Mouse (Mus musculus) embryonic facial prominence, embryonic 12.5 days (tissue): ENCODE results near the gene Plppr3. TPM values are rescaled to one million over a fixed set of nuclear protein-coding genes. Genes with fewer than 3 reads are reported as not detected.

Experiments used
- microRNA-seq: library from miRNA; unstranded; fragments of <30 nt; microRNA quantifications from one replicate; pipeline ENCODE4, GENCODE M21; 2017
- polyA plus RNA-seq: library from polyadenylated mRNA; unstranded; fragments of >200 nt; fragmentation: Nextera tagmentation; extraction: Ambion mirVana; gene quantifications from 2 replicates; pipeline ENCODE4 v1.2.1, GENCODE M21; 2016

Gene Plppr3
- polyA plus RNA-seq, 1 experiment from 2014 or later = 169 TPM

Small RNA genes lying within 50 kb of the gene (microRNA-seq; reads per million reads assigned to microRNA genes)
- gene Mir6910 = 0.54 reads per million

Other genes with a start within 250 kb of the Plppr3 start
- gene Shc2, start 236.7 kb downstream of the Plppr3 start, polyA plus RNA-seq = 26.2 and 27.2 TPM in 2 replicates
- gene Odf3l2, start 228.9 kb downstream of the Plppr3 start, polyA plus RNA-seq = not detected in 2 replicates
- gene Madcam1, start 210.1 kb downstream of the Plppr3 start, polyA plus RNA-seq = 6.7 and 8.4 TPM in 2 replicates
- 66.1 and 68.6 TPM in 2 replicates for gene Tpgs1, start 205.3 kb downstream of the Plppr3 start, polyA plus RNA-seq
- 137 and 146 TPM in 2 replicates for gene Cdc34, start 192.4 kb downstream of the Plppr3 start, polyA plus RNA-seq
- gene Gzmm, start 185.6 kb downstream of the Plppr3 start, polyA plus RNA-seq = 0.55 and 1.5 TPM in 2 replicates
- gene Bsg, start 170.1 kb downstream of the Plppr3 start, polyA plus RNA-seq = 689 and 691 TPM in 2 replicates
- gene Hcn2, start 158.0 kb downstream of the Plppr3 start, polyA plus RNA-seq = 0.06 and 0.08 TPM in 2 replicates
- 49.6 and 54.0 TPM in 2 replicates for gene Polrmt, start 128.1 kb downstream of the Plppr3 start, polyA plus RNA-seq
- gene Fgf22, start 119.6 kb downstream of the Plppr3 start, polyA plus RNA-seq = 0.33 and 0.65 TPM in 2 replicates
- gene Rnf126, start 107.7 kb downstream of the Plppr3 start, polyA plus RNA-seq = 109 and 111 TPM in 2 replicates
- gene Fstl3, start 97.4 kb downstream of the Plppr3 start, polyA plus RNA-seq = 3.5 and 3.7 TPM in 2 replicates
- gene Prss57, start 83.7 kb downstream of the Plppr3 start, polyA plus RNA-seq = 0.06 TPM in 1 of 2 replicates, not detected in the other
- gene Palm, start 81.1 kb downstream of the Plppr3 start, polyA plus RNA-seq = 132 and 142 TPM in 2 replicates
- 2.0 and 3.1 TPM in 2 replicates for gene Misp, start 53.6 kb downstream of the Plppr3 start, polyA plus RNA-seq
- gene Ptbp1, start 20.2 kb downstream of the Plppr3 start, polyA plus RNA-seq = 352 and 363 TPM in 2 replicates
- gene Prtn3, start 158 bp downstream of the Plppr3 start, polyA plus RNA-seq = 10.1 and 11.3 TPM in 2 replicates
- 0.33 and 0.55 TPM in 2 replicates for gene Elane, start 11.6 kb upstream of the Plppr3 start, polyA plus RNA-seq
- not detected in 2 replicates for gene Cfd, start 16.2 kb upstream of the Plppr3 start, polyA plus RNA-seq
- 60.4 and 60.9 TPM in 2 replicates for gene Med16, start 34.3 kb upstream of the Plppr3 start, polyA plus RNA-seq
- 5.0 and 18.8 TPM in 2 replicates for gene Gm26602, start 36.2 kb upstream of the Plppr3 start, polyA plus RNA-seq
- 0.85 and 1.4 TPM in 2 replicates for gene Kiss1r, start 42.3 kb upstream of the Plppr3 start, polyA plus RNA-seq
- 159 and 166 TPM in 2 replicates for gene R3hdm4, start 46.6 kb upstream of the Plppr3 start, polyA plus RNA-seq
- gene Arid3a, start 52.4 kb upstream of the Plppr3 start, polyA plus RNA-seq = 4.9 and 6.6 TPM in 2 replicates
- gene Wdr18, start 85.5 kb upstream of the Plppr3 start, polyA plus RNA-seq = 118 and 120 TPM in 2 replicates
- gene Grin3b, start 96.1 kb upstream of the Plppr3 start, polyA plus RNA-seq = 0.50 and 0.92 TPM in 2 replicates
- 24.3 and 25.9 TPM in 2 replicates for gene Tmem259, start 109.7 kb upstream of the Plppr3 start, polyA plus RNA-seq
- 311 and 313 TPM in 2 replicates for gene Cnn2, start 114.0 kb upstream of the Plppr3 start, polyA plus RNA-seq
- gene Abca7, start 121.9 kb upstream of the Plppr3 start, polyA plus RNA-seq = 2.6 and 3.9 TPM in 2 replicates
- 7.1 and 8.1 TPM in 2 replicates for gene Arhgap45, start 142.0 kb upstream of the Plppr3 start, polyA plus RNA-seq
- 227 and 245 TPM in 2 replicates for gene Polr2e, start 165.2 kb upstream of the Plppr3 start, polyA plus RNA-seq
- gene Gpx4, start 172.5 kb upstream of the Plppr3 start, polyA plus RNA-seq = 475 and 505 TPM in 2 replicates
- gene Sbno2, start 230.9 kb upstream of the Plppr3 start, polyA plus RNA-seq = 15.2 and 16.1 TPM in 2 replicates
- 17.2 and 18.5 TPM in 2 replicates for gene Stk11, start 241.2 kb upstream of the Plppr3 start, polyA plus RNA-seq